Mouse (Mus musculus) embryonic stem cell, embryonic (primary cell): Measurements from ENCODE around the gene 4930548H24Rik.

Experiments
- CTCF ChIA-PET, 4 experiments: fragments of 300-600 bp in 2 of 4; fragments of 350-600 bp in 2 of 4; sonication (Branson Sonifier 250); formaldehyde crosslinking; loops; one replicate each; lab custom pipeline; 2022; ENCODE audit warnings: inconsistent platforms in 2 of 4; lab: Charles Lee
- POLR2A ChIA-PET, 4 experiments: fragments of 300-600 bp in 2 of 4; fragments of 350-600 bp in 2 of 4; sonication (Branson Sonifier 250); formaldehyde crosslinking; loops; one replicate each; lab custom pipeline; 2022; ENCODE audit warnings: antibody characterized with exemption in 4 of 4, inconsistent platforms in 1 of 4; lab: Charles Lee

4930548H24Rik gene

GRCm38 (mm10) chr5:31485440-31485839 lies at the start of gene 4930548H24Rik:
Gene 4930548H24Rik, plus strand, starts transcription at chr5:31485740.
- ChIA-PET POLR2A (interaction anchor here in 1 of 4 experiments (0.7 to 3.0 kb wide), 4 partner anchors 11 to 32 kb away, joined by 3 to 18 read pairs (median 4); partner anchors contain the start of gene Gpn1), CTCF (no interaction called here)

GRCm38 (mm10) chr5:31451336-31451735 lies 34.2 kb upstream of the 4930548H24Rik start:
- ChIA-PET CTCF (interaction anchor here in 1 of 4 experiments (0.6 kb wide), 1 partner anchor 33 kb away, joined by 3 read pairs; no protein-coding TSS in a partner anchor), POLR2A (interaction anchor here in 3 of 4 experiments (0.6 to 4.8 kb wide), 12 partner anchors 10 to 564 kb away, joined by 3 to 26 read pairs (median 4); partner anchors contain the start of genes Gm29609 (in 1 of the 3), Gm9970 (in 1 of the 3), Gtf3c2 (in 1 of the 3) and Nrbp1 (in 1 of the 3))

GRCm38 (mm10) chr5:31451878-31452561 lies 33.5 kb upstream of the 4930548H24Rik start, which contains the start of gene Zfp512:
Gene Zfp512, plus strand, starts transcription at chr5:31452431.
- CTCF ChIA-PET, result interaction anchor here in 2 of 4 experiments (0.7 kb wide), 4 partner anchors 128 to 451 kb away, joined by 3 to 4 read pairs (median 4); partner anchors contain the start of genes Eif2b4 (in 1 of the 2), Gm29609 (in 1 of the 2) and Snx17 (in 1 of the 2)

GRCm38 (mm10) chr5:31452562-31452878 lies 33.0 kb upstream of the 4930548H24Rik start:
- ChIA-PET CTCF (interaction anchor here in 2 of 4 experiments (0.7 kb wide), 4 partner anchors 129 to 451 kb away, joined by 3 to 4 read pairs (median 4); partner anchors contain the start of genes Eif2b4 (in 1 of the 2), Gm29609 (in 1 of the 2) and Snx17 (in 1 of the 2)), POLR2A (interaction anchor here (0.5 to 4.8 kb wide), 23 partner anchors 9 to 1746 kb away, joined by 3 to 26 read pairs (median 4); partner anchors contain the start of genes Babam2 (in 1 of the 4), Gm29609 (in 1 of the 4), Gm9970 (in 1 of the 4) and Gtf3c2 (in 1 of the 4))

More at GRCm38 (mm10) chr5:31451878-31452561, 33.5 kb upstream of the 4930548H24Rik start, which contains the start of gene Zfp512:
- POLR2A ChIA-PET, result interaction anchor here (0.6 to 4.8 kb wide), 28 partner anchors 10 to 1745 kb away, joined by 3 to 26 read pairs (median 4); partner anchors contain the start of genes Babam2 (in 1 of the 4), Gm29609 (in 1 of the 4), Gm9970 (in 1 of the 4) and Gtf3c2 (in 1 of the 4)

GRCm38 (mm10) chr5:31452886-31453410 lies 32.6 kb upstream of the 4930548H24Rik start:
- ChIA-PET CTCF (no interaction called here), POLR2A (interaction anchor here (0.5 to 4.8 kb wide), 20 partner anchors 9 to 1390 kb away, joined by 3 to 26 read pairs (median 4); partner anchors contain the start of genes 4930548H24Rik (in 1 of the 4), Babam2 (in 1 of the 4), Gm29609 (in 1 of the 4) and Gm9970 (in 1 of the 4))

- ChIA-PET POLR2A (interaction anchor here in 1 of 4 experiments (0.6 to 2.1 kb wide), 5 partner anchors 8 to 61 kb away, joined by 3 to 5 read pairs (median 3); partner anchors contain the start of gene Zfp512), CTCF (no interaction called here)
Measured at GRCm38 (mm10) chr5:31467798-31468197, 17.7 kb upstream of the 4930548H24Rik start.

GRCm38 (mm10) chr5:31469711-31470110 lies 15.8 kb upstream of the 4930548H24Rik start:
- CTCF ChIA-PET, result interaction anchor here in 3 of 4 experiments (0.6 to 1.1 kb wide), 4 partner anchors 130 to 993 kb away, joined by 3 to 10 read pairs (median 4); no protein-coding TSS in a partner anchor
- POLR2A ChIA-PET, result interaction anchor here in 2 of 4 experiments (0.6 to 4.2 kb wide), 9 partner anchors 11 to 178 kb away, joined by 3 to 15 read pairs (median 3); partner anchors contain the start of genes Zfp512 (in 2 of the 2) and Mrpl33 (in 1 of the 2)

GRCm38 (mm10) chr5:31470334-31470733 lies 15.2 kb upstream of the 4930548H24Rik start:
- ChIA-PET CTCF (interaction anchor here in 3 of 4 experiments (1.0 to 1.6 kb wide), 4 partner anchors 10 to 650 kb away, joined by 3 to 5 read pairs (median 4); no protein-coding TSS in a partner anchor), POLR2A (interaction anchor here in 2 of 4 experiments (0.7 to 4.2 kb wide), 10 partner anchors 10 to 179 kb away, joined by 3 to 15 read pairs (median 3); partner anchors contain the start of genes Zfp512 (in 2 of the 2) and Mrpl33 (in 1 of the 2))

- ChIA-PET POLR2A (interaction anchor here in 2 of 4 experiments (1.1 to 3.0 kb wide), 8 partner anchors 9 to 46 kb away, joined by 3 to 15 read pairs (median 4); partner anchors contain the start of genes Slc4a1ap (in 2 of the 2), Gpn1 (in 1 of the 2) and Zfp512 (in 1 of the 2)), CTCF (interaction anchor here in 2 of 4 experiments (0.6 to 2.3 kb wide), 3 partner anchors 9 to 1224 kb away, joined by 3 to 5 read pairs (median 3); no protein-coding TSS in a partner anchor)
Measured at GRCm38 (mm10) chr5:31480536-31480935, 5.0 kb upstream of the 4930548H24Rik start.

GRCm38 (mm10) chr5:31487889-31488288 lies 2.3 kb downstream of the 4930548H24Rik start:
- POLR2A ChIA-PET, result interaction anchor here in 3 of 4 experiments (0.7 to 3.2 kb wide), 14 partner anchors 9 to 371 kb away, joined by 3 to 26 read pairs (median 4); partner anchors contain the start of genes Zfp512 (in 2 of the 3), Gm29609 (in 1 of the 3), Gtf3c2 (in 1 of the 3) and Trim54 (in 1 of the 3)
- CTCF ChIA-PET, result no interaction called here

- ChIA-PET CTCF (interaction anchor here in 1 of 4 experiments (0.6 kb wide), 1 partner anchor 348 kb away, joined by 4 read pairs; no protein-coding TSS in a partner anchor), POLR2A (interaction anchor here in 3 of 4 experiments (0.5 to 3.2 kb wide), 25 partner anchors 9 to 529 kb away, joined by 3 to 26 read pairs (median 4); partner anchors contain the start of genes Gm29609 (in 2 of the 3), Gtf3c2 (in 2 of the 3), Atraid (in 1 of the 3) and Preb (in 1 of the 3))
Measured at GRCm38 (mm10) chr5:31489116-31489769, 3.7 kb downstream of the 4930548H24Rik start.

- POLR2A ChIA-PET, result interaction anchor here in 2 of 4 experiments (0.9 to 2.2 kb wide), 3 partner anchors 8 to 43 kb away, joined by 3 to 5 read pairs (median 5); no protein-coding TSS in a partner anchor
- CTCF ChIA-PET, result no interaction called here
Measured at GRCm38 (mm10) chr5:31492031-31492430, 6.5 kb downstream of the 4930548H24Rik start.

- CTCF ChIA-PET, result no interaction called here
- POLR2A ChIA-PET, result interaction anchor here in 2 of 4 experiments (0.9 to 3.8 kb wide), 10 partner anchors 9 to 587 kb away, joined by 3 to 18 read pairs (median 4); partner anchors contain the start of genes 4930548H24Rik (in 1 of the 2), Mrpl33 (in 1 of the 2), Ost4 (in 1 of the 2) and Zfp513 (in 1 of the 2)
Measured at GRCm38 (mm10) chr5:31494513-31495297, 9.2 kb downstream of the 4930548H24Rik start, which contains the start of gene Gpn1. Gene Gpn1, plus strand, starts transcription at chr5:31494741.

GRCm38 (mm10) chr5:31504843-31505242 lies 19.3 kb downstream of the 4930548H24Rik start:
- ChIA-PET POLR2A (interaction anchor here in 1 of 4 experiments (1.2 kb wide), 1 partner anchor 10 kb away, joined by 3 read pairs; no protein-coding TSS in a partner anchor), CTCF (no interaction called here)

GRCm38 (mm10) chr5:31512481-31512880 lies 26.9 kb downstream of the 4930548H24Rik start:
- ChIA-PET POLR2A (interaction anchor here in 1 of 4 experiments (0.8 to 3.0 kb wide), 8 partner anchors 9 to 41 kb away, joined by 3 to 22 read pairs (median 4); partner anchors contain the start of genes Gpn1 and Slc4a1ap), CTCF (no interaction called here)
